Mouse (Mus musculus) midbrain, embryonic 16.5 days (tissue): ENCODE measurements at regions not wholly inside any gene's neighbourhood (a gene's known extent, or its start where the extent isn't known, plus 50 kb on each side); places are given as distances from the start of the nearest gene placed in this dataset.
A peak's percentile ranks its signal among the peaks of the same experiment; 100 is the strongest.

Experiments used
- ATAC-seq: fragments of 200-750 bp; cut with Nextera tagmentation; 2 replicates; pipeline ENCODE4 v1.8.0; 2017; ENCODE audit warnings: moderate TSS enrichment
- H3K27ac ChIP-seq: fragments of 300-500 bp; sonication (generic); 2 replicates; pipeline ENCODE4 v1.5.1; 2014; ENCODE audit warnings: mild to moderate bottlenecking, low read length, mixed read lengths
- H3K27me3 ChIP-seq: fragments of 300-500 bp; sonication (generic); 2 replicates; pipeline ENCODE4 v1.6.1; 2014; ENCODE audit warnings: low read depth, low read length, mixed read lengths; ENCODE audit not compliant: control insufficient read depth, insufficient read depth
- H3K36me3 ChIP-seq: fragments of 300-500 bp; sonication (generic); 2 replicates; pipeline ENCODE4 v1.6.1; 2014; ENCODE audit warnings: mild to moderate bottlenecking, low read length, moderate library complexity, mixed read lengths; ENCODE audit not compliant: control insufficient read depth, insufficient read depth
- H3K4me1 ChIP-seq: fragments of 300-500 bp; sonication (generic); 2 replicates; pipeline ENCODE4 v1.6.1; 2014; ENCODE audit warnings: mild to moderate bottlenecking, low read length, mixed read lengths; ENCODE audit not compliant: control insufficient read depth, insufficient read depth
- H3K4me2 ChIP-seq: fragments of 300-500 bp; sonication (generic); 2 replicates; pipeline ENCODE4 v1.6.1; 2014; ENCODE audit warnings: mild to moderate bottlenecking, low read length, mixed read lengths
- H3K4me3 ChIP-seq: fragments of 300-500 bp; sonication (generic); 2 replicates; pipeline ENCODE4 v1.5.1; 2014; ENCODE audit warnings: low read depth, mild to moderate bottlenecking, low read length, moderate library complexity, mixed read lengths
- H3K9ac ChIP-seq: fragments of 300-500 bp; sonication (generic); 2 replicates; pipeline ENCODE4 v1.6.1; 2014; ENCODE audit warnings: low read depth, low read length, mixed read lengths
- H3K9me3 ChIP-seq: fragments of 300-500 bp; sonication (generic); replicated peaks from 2 replicates; pipeline ENCODE4 v1.6.1; 2014; ENCODE audit warnings: mild to moderate bottlenecking, low read length, mixed read lengths; ENCODE audit not compliant: control insufficient read depth, poor library complexity, severe bottlenecking
- WGBS: fragments of 180-500 bp; shearing (Covaris S2); extraction: QIAGEN DNeasy Blood & Tissue Kit; methylation state at CpG from one replicate; pipeline ENCODE4 v1.1.7; 2014; 5-methylcytosine and 5-hydroxymethylcytosine counted together

DNA sequence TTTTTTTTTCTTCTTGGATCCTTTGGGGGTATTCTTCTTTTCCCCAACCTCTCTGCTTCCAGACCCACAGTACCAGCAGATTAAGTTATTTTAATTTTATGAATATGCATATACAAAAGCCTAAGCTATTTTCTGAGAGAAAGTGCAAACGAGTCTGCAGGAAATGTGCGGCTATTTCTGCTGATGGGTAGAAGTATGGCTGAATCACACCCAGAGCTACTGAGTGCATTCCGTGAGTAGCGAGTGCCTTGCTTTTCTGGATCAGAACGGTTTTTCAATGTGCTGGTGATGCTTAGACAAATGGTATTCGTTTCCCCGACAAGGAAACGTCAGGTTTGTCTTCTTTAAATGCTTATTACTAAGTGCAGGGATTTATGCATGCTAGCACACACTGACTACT is 186.5 kb upstream of the Suclg2 start:
- WGBS: 90% methylated on average over 8 of the region's 8 CpGs
- no peak for ATAC-seq
- H3K4me2 ChIP-seq: no peak overlapping the region
- H3K9ac ChIP-seq: no peak overlapping the region
- H3K27me3 ChIP-seq: no peaks in the 10 kb centered on the region
- H3K4me1 ChIP-seq: peaks cover 3% of the 10 kb centered on the region; the same call in 1 of the 2 replicates
- no peaks in the 10 kb centered on the region for H3K9me3 ChIP-seq
- no peaks in the 10 kb centered on the region for H3K36me3 ChIP-seq
- no peak overlapping the region for H3K27ac ChIP-seq
- H3K4me3 ChIP-seq: no peak overlapping the region

DNA sequence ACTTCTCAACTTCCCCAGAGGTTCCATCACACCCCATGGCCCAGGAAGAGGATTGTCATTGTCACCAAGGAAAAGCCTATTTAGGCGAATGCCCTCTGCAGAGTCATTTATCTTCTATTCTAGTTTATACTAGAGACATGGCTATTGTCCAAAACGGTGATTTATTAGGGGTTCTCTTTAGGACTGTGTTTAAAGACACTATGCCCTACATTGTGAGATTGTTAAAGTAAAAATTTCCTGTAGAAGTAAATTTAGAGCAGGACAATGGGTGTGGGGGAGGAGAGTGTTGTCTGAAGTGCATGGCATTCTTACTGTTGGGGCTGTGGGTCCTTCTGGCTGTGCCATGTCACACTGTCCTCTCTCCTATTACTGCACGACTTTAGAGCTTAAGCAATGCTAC is 191.2 kb upstream of the Fam19a1 start:
- no peak overlapping the region for H3K9ac ChIP-seq
- H3K27ac ChIP-seq: no peak overlapping the region
- H3K4me1 ChIP-seq: no peaks in the 10 kb centered on the region
- no peaks in the 10 kb centered on the region for H3K36me3 ChIP-seq
- H3K27me3 ChIP-seq: no peaks in the 10 kb centered on the region
- no peaks in the 10 kb centered on the region for H3K9me3 ChIP-seq
- no peak for ATAC-seq
- no peak overlapping the region for H3K4me2 ChIP-seq
- no peak overlapping the region for H3K4me3 ChIP-seq
- 76% methylated on average over 3 of the region's 3 CpGs for WGBS

DNA sequence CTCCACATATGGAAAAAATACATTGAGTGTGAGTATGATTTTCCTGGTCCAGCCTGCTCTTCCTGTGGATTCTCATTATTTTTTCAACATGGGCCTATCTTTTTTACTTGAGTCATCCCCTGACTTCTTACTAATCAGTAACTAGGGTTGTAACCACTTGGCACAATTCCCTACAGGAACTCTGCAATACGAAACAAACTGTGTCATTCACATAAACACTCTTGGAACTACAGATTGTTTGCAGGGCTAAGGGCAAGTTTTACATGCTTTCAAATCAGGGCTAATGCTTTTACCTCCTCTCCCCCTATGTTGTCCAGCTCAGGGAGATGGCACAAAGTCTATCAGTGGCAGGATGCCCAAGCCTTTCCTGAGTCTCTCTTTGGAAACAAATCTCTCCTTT is 178.4 kb upstream of the Fam19a1 start:
- Histone ChIP-seq H3K4me2 (no peak overlapping the region), H3K9ac (no peak overlapping the region), H3K4me3 (no peak overlapping the region), H3K36me3 (no peaks in the 10 kb centered on the region), H3K27me3 (no peaks in the 10 kb centered on the region), H3K9me3 (no peaks in the 10 kb centered on the region), H3K4me1 (no peaks in the 10 kb centered on the region), H3K27ac (no peak overlapping the region)
- WGBS: 78% methylated on average over 1 of the region's 1 CpGs
- no peak for ATAC-seq

DNA sequence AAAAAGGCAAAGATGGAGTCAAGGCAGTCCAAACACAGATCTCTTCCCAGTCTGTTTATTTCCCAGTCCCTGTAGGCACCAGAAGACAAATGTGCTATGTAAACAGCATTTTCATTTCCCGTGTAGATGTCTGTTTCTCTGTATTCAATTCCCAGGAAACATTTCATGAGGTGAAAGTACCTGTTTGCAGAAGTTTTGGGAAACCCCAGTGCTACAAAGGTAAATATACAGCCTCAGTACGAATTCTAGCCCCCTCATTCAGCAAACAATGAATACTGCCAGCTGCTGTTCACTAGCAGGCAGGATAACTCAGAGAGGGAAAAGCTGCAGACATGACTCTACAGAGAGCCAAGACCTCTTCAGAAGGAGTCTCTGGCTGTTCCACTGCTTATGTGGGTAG is 176.4 kb upstream of the Fam19a1 start:
- ATAC-seq: no peak
- WGBS: 68% methylated on average over 2 of the region's 2 CpGs
- Histone ChIP-seq H3K4me1 (no peaks in the 10 kb centered on the region), H3K4me2 (no peak overlapping the region), H3K9ac (no peak overlapping the region), H3K27ac (no peak overlapping the region), H3K27me3 (no peaks in the 10 kb centered on the region), H3K36me3 (no peaks in the 10 kb centered on the region), H3K4me3 (no peak overlapping the region), H3K9me3 (no peaks in the 10 kb centered on the region)

DNA sequence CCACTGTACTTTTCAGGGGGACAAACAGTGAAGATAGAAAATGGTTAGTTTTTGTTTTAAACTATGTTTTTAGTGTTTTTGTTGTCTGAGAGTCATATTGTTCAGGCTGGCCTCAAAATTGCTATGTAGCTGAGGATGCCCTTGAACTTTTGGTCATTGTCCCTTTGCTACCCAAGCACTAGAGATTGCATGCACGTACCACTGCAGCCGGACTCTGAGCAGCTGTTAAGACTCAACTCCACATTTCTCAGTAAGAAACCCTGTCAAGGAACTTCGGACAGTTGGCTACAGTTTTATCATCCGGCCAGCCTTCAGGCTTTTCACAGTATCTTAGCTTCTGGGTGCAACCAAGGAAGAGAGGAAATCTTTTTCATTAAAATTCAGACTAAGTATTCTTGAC is 173.9 kb upstream of the Fam19a1 start:
- Histone ChIP-seq H3K27ac (no peak overlapping the region), H3K4me3 (no peak overlapping the region), H3K36me3 (no peaks in the 10 kb centered on the region), H3K9ac (no peak overlapping the region), H3K4me2 (no peak overlapping the region), H3K4me1 (no peaks in the 10 kb centered on the region), H3K9me3 (no peaks in the 10 kb centered on the region), H3K27me3 (no peaks in the 10 kb centered on the region)
- 84% methylated on average over 4 of the region's 4 CpGs for WGBS
- ATAC-seq: no peak

DNA sequence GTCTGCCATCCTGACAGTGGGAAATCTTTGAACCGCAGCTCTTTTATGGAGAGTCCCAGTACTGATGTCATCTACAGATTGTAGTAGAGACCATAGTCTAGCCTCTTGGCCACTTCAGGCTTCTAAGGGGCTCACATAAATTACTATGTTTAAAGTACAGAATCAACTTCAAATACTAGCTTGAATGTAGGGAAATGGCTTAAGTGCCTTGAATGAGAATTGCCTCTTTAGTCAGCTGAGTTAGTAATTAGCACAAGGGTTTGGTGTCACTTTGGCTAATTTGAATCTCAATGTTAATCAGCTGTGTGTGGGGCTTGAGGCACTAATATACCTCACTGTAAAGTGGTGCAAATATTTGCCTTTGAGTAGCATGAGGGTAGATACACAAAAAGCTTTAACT is 152.2 kb upstream of the Fam19a1 start:
- no peak for ATAC-seq
- Histone ChIP-seq H3K36me3 (no peaks in the 10 kb centered on the region), H3K27ac (no peak overlapping the region), H3K27me3 (no peaks in the 10 kb centered on the region), H3K4me3 (no peak overlapping the region), H3K4me2 (no peak overlapping the region), H3K9me3 (no peaks in the 10 kb centered on the region), H3K4me1 (no peaks in the 10 kb centered on the region), H3K9ac (no peak overlapping the region)
- WGBS: 80% methylated on average over 1 of the region's 1 CpGs

DNA sequence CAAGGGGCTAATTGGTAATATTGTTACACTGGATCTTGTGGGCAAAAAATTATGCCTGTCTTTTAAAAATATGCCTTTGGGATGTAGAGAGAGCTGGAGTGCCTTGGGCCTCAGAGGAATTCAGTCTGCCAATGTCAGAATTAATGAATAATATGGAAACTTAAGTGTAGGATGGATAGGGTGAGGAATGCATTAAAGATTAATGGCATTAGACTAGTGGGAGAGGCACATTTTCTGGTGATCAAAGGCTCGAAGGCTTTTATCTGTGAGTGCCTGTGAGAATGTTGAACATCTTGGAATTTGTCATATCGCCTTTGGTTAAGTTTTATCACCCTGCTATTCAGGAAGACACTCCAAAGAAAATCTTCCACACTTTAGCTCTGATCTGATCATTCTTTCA is 146.7 kb upstream of the Fam19a1 start:
- no peak overlapping the region for H3K27ac ChIP-seq
- H3K9me3 ChIP-seq: no peaks in the 10 kb centered on the region
- no peak overlapping the region for H3K4me2 ChIP-seq
- H3K9ac ChIP-seq: no peak overlapping the region
- no peak overlapping the region for H3K4me3 ChIP-seq
- H3K27me3 ChIP-seq: no peaks in the 10 kb centered on the region
- no peaks in the 10 kb centered on the region for H3K36me3 ChIP-seq
- WGBS: 61% methylated on average over 2 of the region's 2 CpGs
- ATAC-seq: peak; percentile 75
- no peaks in the 10 kb centered on the region for H3K4me1 ChIP-seq

DNA sequence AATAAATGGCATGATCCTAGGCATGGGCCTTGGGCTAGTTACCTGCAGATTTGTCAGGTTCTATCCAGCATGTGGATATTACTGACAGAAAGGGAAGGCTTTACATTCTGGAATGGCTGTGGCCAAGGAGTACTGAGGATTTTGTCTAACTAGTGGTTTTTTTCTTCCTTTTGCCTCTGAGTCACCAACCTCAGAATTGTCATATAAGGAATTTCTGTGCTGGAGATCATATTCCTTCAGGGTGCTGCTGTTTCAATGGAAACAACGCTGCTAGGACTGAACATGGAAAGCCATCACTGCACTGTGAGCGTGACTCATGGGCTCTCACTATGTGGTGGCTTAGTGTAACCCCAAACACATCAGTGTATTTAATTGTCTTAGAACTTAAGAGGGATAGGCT is 137.0 kb upstream of the Fam19a1 start:
- WGBS: 84% methylated on average over 2 of the region's 2 CpGs
- H3K4me3 ChIP-seq: no peak overlapping the region

DNA sequence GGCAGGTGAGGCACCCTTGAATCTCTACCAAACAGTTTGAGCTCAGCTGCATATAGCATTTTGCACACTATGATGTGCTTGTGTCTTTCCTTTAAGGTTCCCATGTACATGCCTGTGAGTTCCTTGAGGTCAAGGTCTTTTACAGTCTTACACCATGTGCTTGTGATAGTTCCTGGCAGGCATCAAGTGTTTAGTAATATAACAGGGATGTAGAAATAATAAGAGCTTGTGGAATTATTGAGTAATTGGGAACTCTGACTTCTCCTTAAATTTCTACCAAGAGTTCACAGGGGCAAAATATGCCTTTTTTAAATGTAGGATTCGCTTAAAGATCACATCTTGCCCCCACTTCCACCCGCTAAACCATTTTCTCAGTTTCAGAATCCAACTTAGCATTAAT is 115.9 kb upstream of the Fam19a1 start:
- WGBS: 84% methylated on average over 2 of the region's 2 CpGs
- no peak overlapping the region for H3K4me2 ChIP-seq
- no peaks in the 10 kb centered on the region for H3K27me3 ChIP-seq

More for the DNA sequence above, 137.0 kb upstream of the Fam19a1 start:
- Histone ChIP-seq H3K4me1 (no peaks in the 10 kb centered on the region), H3K27ac (no peak overlapping the region), H3K4me2 (no peak overlapping the region), H3K9ac (no peak overlapping the region), H3K36me3 (no peaks in the 10 kb centered on the region), H3K9me3 (no peaks in the 10 kb centered on the region), H3K27me3 (no peaks in the 10 kb centered on the region)
- no peak for ATAC-seq

DNA sequence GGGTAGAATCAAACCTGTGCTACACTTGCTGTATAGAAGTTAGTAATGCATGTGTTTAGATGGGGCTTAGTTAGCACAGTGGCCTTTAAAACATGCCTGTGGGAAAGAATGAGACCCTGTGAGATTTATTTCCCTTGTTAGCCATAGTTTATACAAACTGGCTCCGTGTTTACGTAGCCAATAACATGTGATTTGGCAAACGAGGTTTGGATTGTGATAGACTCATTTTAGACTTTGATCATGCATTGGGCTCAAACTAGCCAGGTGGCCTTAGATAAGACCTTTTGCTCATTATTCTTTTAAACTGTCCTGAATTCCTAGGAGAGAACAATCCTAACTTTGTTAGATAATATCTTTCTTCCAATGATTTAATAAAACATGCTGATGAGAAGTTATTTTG is 115.2 kb upstream of the Fam19a1 start:
- Histone ChIP-seq H3K36me3 (no peaks in the 10 kb centered on the region), H3K27me3 (no peaks in the 10 kb centered on the region), H3K4me2 (no peak overlapping the region), H3K9me3 (no peaks in the 10 kb centered on the region), H3K4me1 (0 out of 2 replicates have a peak, but pooled peaks cover 7% of the 10 kb centered on the region), H3K4me3 (no peak overlapping the region), H3K9ac (no peak overlapping the region), H3K27ac (no peak overlapping the region)
- ATAC-seq: no peak
- WGBS: 80% methylated on average over 3 of the region's 3 CpGs

More for the DNA sequence above, 115.9 kb upstream of the Fam19a1 start:
- ATAC-seq: no peak
- Histone ChIP-seq H3K9me3 (no peaks in the 10 kb centered on the region), H3K4me1 (0 out of 2 replicates have a peak, but pooled peaks cover 7% of the 10 kb centered on the region), H3K9ac (no peak overlapping the region), H3K4me3 (no peak overlapping the region), H3K27ac (no peak overlapping the region), H3K36me3 (no peaks in the 10 kb centered on the region)
